Mouse (Mus musculus) E14TG2a.4 (cell line): Measurements from ENCODE around the gene Rragd.

Experiments used
- H3K27me3 ChIP-seq: 2 replicates; pipeline ENCODE4 v1.6.1; 2014; ENCODE audit warnings: low read length, control low read depth; ENCODE audit not compliant: insufficient read depth
- H3K36me3 ChIP-seq: 2 replicates; pipeline ENCODE4 v1.6.1; 2014; ENCODE audit warnings: low read length, control low read depth; ENCODE audit not compliant: insufficient read depth
- H3K4me1 ChIP-seq: replicated peaks from 2 replicates; pipeline ENCODE4 v1.6.1; 2014; ENCODE audit warnings: low read depth, low read length, control low read depth
- H3K4me3 ChIP-seq: replicated peaks from 2 replicates; pipeline ENCODE4 v1.5.1; 2014; ENCODE audit warnings: mild to moderate bottlenecking, low read length
- H3K9me3 ChIP-seq: 2 replicates; pipeline ENCODE4 v1.6.1; 2014; ENCODE audit warnings: low read length, control low read depth
- CTCF ChIP-seq: conservative IDR thresholded peaks from 2 replicates; pipeline ENCODE4 v1.5.1; 2014; ENCODE audit warnings: low read length
- NANOG ChIP-seq: IDR thresholded peaks from 2 replicates; pipeline ENCODE4 v1.6.1; 2014; ENCODE audit warnings: borderline replicate concordance, low read length, mixed read lengths
- POU5F1 ChIP-seq: IDR thresholded peaks from 2 replicates; pipeline ENCODE4 v1.6.1; 2014; ENCODE audit warnings: low read length, borderline replicate concordance

Rragd gene

DNA sequence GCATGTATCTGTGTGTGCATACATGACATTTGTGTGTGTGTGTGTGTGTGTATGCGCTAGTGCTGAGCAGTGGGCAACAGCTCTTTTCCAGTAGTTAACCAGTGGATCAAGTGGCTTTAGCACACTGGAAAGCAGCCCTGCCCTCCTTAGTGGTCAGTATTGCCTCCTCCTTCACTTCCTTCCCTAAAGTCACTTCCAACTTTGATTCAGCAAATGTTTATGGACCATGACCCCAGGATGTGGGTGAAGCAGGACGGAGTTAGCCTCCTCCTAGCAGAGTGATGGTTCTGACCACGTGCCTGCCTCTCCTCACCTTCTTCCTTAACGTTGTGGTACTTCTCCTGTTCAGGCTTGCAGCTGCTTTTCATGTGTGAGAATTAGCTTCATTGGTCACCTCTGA, 57.0 kb downstream of the Rragd start:
- no peak overlapping the region for H3K4me3 ChIP-seq
- peaks cover 4% of the 10 kb centered on the region; the same call in 1 of the 2 replicates for H3K9me3 ChIP-seq
- H3K4me1 ChIP-seq = no peaks in the 10 kb centered on the region
- no peaks in the 10 kb centered on the region for H3K27me3 ChIP-seq
- H3K36me3 ChIP-seq = peaks cover 8% of the 10 kb centered on the region
- no peak for TF ChIP-seq CTCF
- no peak for TF ChIP-seq NANOG
- no peak for TF ChIP-seq POU5F1

- no peaks in the 10 kb centered on the region for H3K27me3 ChIP-seq
- TF ChIP-seq POU5F1 = no peak
- no peaks in the 10 kb centered on the region for H3K4me1 ChIP-seq
- H3K4me3 ChIP-seq = no peak overlapping the region
- H3K36me3 ChIP-seq = peaks cover 20% of the 10 kb centered on the region
- no peaks in the 10 kb centered on the region for H3K9me3 ChIP-seq
These were observed 66.8 kb downstream of the Rragd start for GRCm38 (mm10) chr4:33049601-33050000.

DNA sequence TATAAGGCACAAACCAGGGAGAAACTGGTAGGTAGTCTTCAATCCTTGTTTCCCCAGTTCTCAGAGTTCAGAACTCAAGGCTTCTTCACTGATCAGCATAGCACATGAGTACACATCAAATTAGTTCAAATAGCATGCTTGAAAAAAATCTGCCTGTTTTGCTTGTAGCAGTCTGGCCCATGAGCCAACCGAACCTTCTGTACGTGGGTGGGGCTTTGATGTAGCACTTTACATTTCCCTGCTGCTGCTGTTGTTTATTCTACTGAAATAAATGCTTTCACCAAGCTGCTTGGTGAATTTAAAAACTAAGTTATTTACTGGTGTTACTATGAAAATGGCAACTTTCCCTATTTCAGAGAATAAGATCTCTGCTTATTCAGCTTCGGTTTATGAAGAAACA, 69.2 kb downstream of the Rragd start:
- Histone ChIP-seq H3K4me3 (no peak overlapping the region), H3K36me3 (no peaks in the 10 kb centered on the region), H3K4me1 (no peaks in the 10 kb centered on the region), H3K9me3 (no peaks in the 10 kb centered on the region), H3K27me3 (no peaks in the 10 kb centered on the region)
- TF ChIP-seq POU5F1 (no peak), NANOG (no peak), CTCF (no peak)

GRCm38 (mm10) chr4:33052650-33053049, 69.8 kb downstream of the Rragd start:
- no peaks in the 10 kb centered on the region for H3K27me3 ChIP-seq
- TF ChIP-seq NANOG = no peak
- TF ChIP-seq CTCF = no peak
- no peak for TF ChIP-seq POU5F1
- H3K4me1 ChIP-seq = no peaks in the 10 kb centered on the region
- no peak overlapping the region for H3K4me3 ChIP-seq
- no peaks in the 10 kb centered on the region for H3K9me3 ChIP-seq
- no peaks in the 10 kb centered on the region for H3K36me3 ChIP-seq

DNA sequence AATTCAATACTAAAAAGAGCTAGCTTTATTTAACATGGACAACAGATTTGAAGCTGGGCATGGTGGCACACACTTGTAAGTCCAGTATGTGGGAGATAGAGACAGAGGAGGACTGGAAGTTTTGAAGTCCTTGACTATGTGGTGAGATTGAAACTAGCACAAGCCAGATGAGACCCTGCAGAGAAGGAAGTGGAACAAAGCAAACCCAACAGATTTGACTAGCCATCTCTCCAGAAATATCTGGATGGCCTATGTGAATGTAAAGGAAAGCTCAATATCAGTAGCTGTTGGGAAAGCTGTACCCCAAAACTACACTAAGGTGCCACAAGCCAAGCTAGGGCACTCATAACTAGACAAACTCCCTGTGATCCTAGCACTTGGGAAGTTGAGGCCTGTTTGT, 71.6 kb downstream of the Rragd start:
- TF ChIP-seq CTCF = no peak
- TF ChIP-seq POU5F1 = no peak

GRCm38 (mm10) chr4:33056317-33056716, 73.5 kb downstream of the Rragd start:
- TF ChIP-seq POU5F1 (no peak), CTCF (no peak), NANOG (no peak)
- H3K9me3 ChIP-seq = no peaks in the 10 kb centered on the region
- no peaks in the 10 kb centered on the region for H3K4me1 ChIP-seq
- no peaks in the 10 kb centered on the region for H3K36me3 ChIP-seq
- H3K27me3 ChIP-seq = no peaks in the 10 kb centered on the region
- H3K4me3 ChIP-seq = no peak overlapping the region

More for the DNA sequence above, 71.6 kb downstream of the Rragd start:
- Histone ChIP-seq H3K27me3 (no peaks in the 10 kb centered on the region), H3K4me1 (no peaks in the 10 kb centered on the region), H3K9me3 (no peaks in the 10 kb centered on the region), H3K36me3 (no peaks in the 10 kb centered on the region), H3K4me3 (no peak overlapping the region)

- TF ChIP-seq CTCF (no peak), NANOG (no peak), POU5F1 (no peak)
- H3K27me3 ChIP-seq = peaks cover 5% of the 10 kb centered on the region
- H3K4me1 ChIP-seq = no peaks in the 10 kb centered on the region
- no peaks in the 10 kb centered on the region for H3K9me3 ChIP-seq
- H3K36me3 ChIP-seq = no peaks in the 10 kb centered on the region
- H3K4me3 ChIP-seq = no peak overlapping the region
These were observed 75.3 kb downstream of the Rragd start for GRCm38 (mm10) chr4:33057890-33058687.

DNA sequence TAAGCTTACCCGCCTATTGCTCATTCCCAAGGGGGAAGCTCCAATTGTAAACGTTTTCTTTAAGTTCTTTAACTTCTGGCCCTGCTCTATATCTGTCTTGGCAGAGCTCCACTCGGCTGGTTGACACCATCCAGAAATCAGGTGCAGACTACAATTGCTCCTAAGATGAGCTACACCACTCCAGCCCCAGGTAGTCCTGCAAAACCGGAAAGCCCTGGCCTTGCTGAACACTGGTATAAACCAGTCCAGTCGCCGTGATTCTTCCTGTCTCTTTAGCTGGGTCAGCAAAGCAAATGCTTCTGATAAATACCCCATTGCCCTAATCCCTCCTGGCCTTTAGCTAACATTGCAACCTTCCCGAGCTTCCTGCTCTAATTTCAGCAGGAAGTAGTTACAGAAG, 78.3 kb downstream of the Rragd start:
- TF ChIP-seq POU5F1 (no peak), CTCF (no peak), NANOG (no peak)
- Histone ChIP-seq H3K9me3 (no peaks in the 10 kb centered on the region), H3K4me1 (peaks cover 10% of the 10 kb centered on the region), H3K4me3 (no peak overlapping the region), H3K36me3 (no peaks in the 10 kb centered on the region), H3K27me3 (peaks cover 18% of the 10 kb centered on the region)

DNA sequence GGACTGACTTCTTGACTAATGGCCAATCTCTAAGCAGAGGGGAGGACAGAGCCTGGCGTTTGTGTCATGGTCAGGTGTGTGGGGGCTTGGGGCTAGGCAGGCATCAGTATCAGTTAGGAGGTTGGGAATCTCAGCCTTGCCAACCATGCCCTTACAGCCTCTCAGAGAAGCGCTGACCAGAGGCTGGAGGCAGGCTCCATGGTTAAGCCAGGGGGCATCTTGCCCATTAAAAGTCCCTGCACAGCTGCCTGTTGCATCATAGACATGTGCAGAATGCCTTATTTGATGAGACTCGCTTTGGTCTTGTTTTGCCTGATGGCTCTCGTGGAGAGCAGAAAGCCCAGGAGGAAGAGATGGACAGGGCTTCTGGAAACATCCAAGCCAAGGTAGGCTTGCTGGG, 80.1 kb downstream of the Rragd start, which contains the start of gene Gabrr2:
Gene Gabrr2, plus strand, starts transcription at position 19 of the 400 bp plus-strand sequence.
- Histone ChIP-seq H3K4me3 (no peak within 1 kb of the TSS), H3K4me1 (peaks cover 12% of the 10 kb centered on the region), H3K9me3 (no peaks in the 10 kb centered on the region), H3K27me3 (peaks cover 18% of the 10 kb centered on the region), H3K36me3 (no peaks in the 10 kb centered on the region)
- no peak for TF ChIP-seq NANOG
- no peak for TF ChIP-seq CTCF
- no peak for TF ChIP-seq POU5F1
